9 mouse cellular contexts compared by ENCODE assay signal in the genomic region with DNA sequence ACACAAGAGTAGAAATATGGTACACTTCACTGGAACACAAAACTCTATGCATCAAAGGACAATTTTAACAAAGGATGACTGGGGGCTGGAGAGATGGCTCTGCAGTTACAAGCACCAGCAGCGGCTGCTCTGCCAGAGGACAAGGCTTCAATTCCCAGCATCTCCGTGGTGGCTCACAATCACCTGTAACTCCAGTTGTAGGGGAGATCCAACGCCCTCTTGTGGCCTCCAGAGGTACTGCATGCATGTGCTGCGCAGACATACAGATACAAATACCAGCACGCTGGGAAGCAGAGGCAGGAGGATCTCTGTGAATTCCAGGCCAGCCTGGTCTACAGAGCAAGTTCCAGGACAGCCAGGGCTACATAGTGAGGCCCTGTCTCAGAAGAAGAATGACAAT. TPM values are rescaled to one million over a fixed set of nuclear protein-coding genes. Genes with fewer than 3 reads are reported as not detected.
DNase-seq lines count a peak whose midpoint lies in the region; ATAC-seq and TF ChIP-seq lines count a peak whose summit lies in the region.
"Had no signal": no experiment of that assay in that cellular context is flagged by ENCODE, and none has a peak within 500 bp of the region (broad histone marks: within the 10 kb centered on the region; RNA-seq: fewer than 3 reads in every experiment).

No protein-coding gene starts in this region.

- H3K27me3 ChIP-seq in kidney, embryonic 14.5 days (ENCODE audit: control insufficient read depth, insufficient read depth, low read length) = no peaks in the 10 kb centered on the region

- H3K27ac ChIP-seq in kidney, embryonic 14.5 days (ENCODE audit: low read depth, low read length) = peak overlapping the region; percentile 88; the same call in 1 of the 2 replicates
- no peak overlapping the region for H3K27ac ChIP-seq in ES-E14 (ENCODE audit: insufficient read depth, low read depth, low read length, poor library complexity, severe bottlenecking)

- H3K9ac ChIP-seq in kidney, embryonic 14.5 days (ENCODE audit: low read depth, low read length) = no peak overlapping the region
- no peak overlapping the region for H3K9ac ChIP-seq in ES-E14 (ENCODE audit: insufficient read depth, low read depth, low read length, poor library complexity, severe bottlenecking)

- no peaks in the 10 kb centered on the region; the same call in 1 of the 2 replicates for H3K9me3 ChIP-seq in kidney, embryonic 14.5 days (ENCODE audit: control insufficient read depth, low read length)
- no peaks in the 10 kb centered on the region for H3K9me3 ChIP-seq in ES-E14 (ENCODE audit: control insufficient read depth, insufficient read depth, low read depth, low read length)

- H3K36me3 ChIP-seq in kidney, embryonic 14.5 days (ENCODE audit: control insufficient read depth, insufficient read depth, low read length) = peaks cover 9% of the 10 kb centered on the region
- no peaks in the 10 kb centered on the region; the same call in 1 of the 2 replicates for H3K36me3 ChIP-seq in ES-E14 (ENCODE audit: control insufficient read depth, insufficient read depth, low read length, poor library complexity, severe bottlenecking)

- no peak for ATAC-seq in kidney, embryonic 14.5 days (ENCODE audit: low FRiP score, low TSS enrichment)

- H3K4me2 ChIP-seq in kidney, embryonic 14.5 days (replicated peaks; ENCODE audit: low read depth, low read length) = no peak overlapping the region

- H3K4me1 ChIP-seq in kidney, embryonic 14.5 days (ENCODE audit: control insufficient read depth, insufficient read depth, low read length) = 0 out of 2 replicates have a peak, but pooled peaks cover 4% of the 10 kb centered on the region
- peaks cover 0 to 7% of the 10 kb centered on the region in 2 experiments; a peak in 1 of 4 replicates for H3K4me1 ChIP-seq in ES-E14 (ENCODE audit: control insufficient read depth in 2 of 2, insufficient read depth in 2 of 2, low read length in 2 of 2, poor library complexity in 1 of 2)

- no peak overlapping the region for H3K4me3 ChIP-seq in kidney, embryonic 14.5 days (ENCODE audit: low read length)
- H3K4me3 ChIP-seq in ES-E14 (ENCODE audit: insufficient read depth in 1 of 2, low read depth in 1 of 2, low read length in 2 of 2, poor library complexity in 1 of 2, severe bottlenecking in 1 of 2) = no peak overlapping the region
- H3K4me3 ChIP-seq: myocyte had no signal

- WGBS in kidney, embryonic 14.5 days = 58% methylated on average over 5 of the region's 5 CpGs

- in situ Hi-C loops in ES-E14 (cut with MboI; ENCODE audit: low sequenced_read_pairs in 2 of 2, unreplicated experiment in 2 of 2) = no loop called here

- DNase-seq in kidney, adult 9 months = no peak
- DNase-seq in ES-E14 (ENCODE audit: low read depth, low spot score) = peak; percentile 76
- peak; percentile 79 for DNase-seq in induced T-regulatory cell, adult 2 months (ENCODE audit: low read depth)
- DNase-seq in retina, embryonic 14.5 days (ENCODE audit: low spot score) = peak; percentile 18
- no peak for DNase-seq in embryo, embryonic 10 days (ENCODE audit: low spot score)
- no peak for DNase-seq in urinary bladder, postnatal 25 days (ENCODE audit: low spot score)
- DNase-seq in right cerebral cortex, postnatal 10 days (ENCODE audit: low spot score in 2 of 2) = no peak

TF ChIP-seq in ES-E14, 5 proteins besides CTCF, POLR2A, EP300 and RAD21:
- TF ChIP-seq MAFK (IDR thresholded peaks at IDR 0.05; ENCODE audit: insufficient read depth, low read depth, low read length) (no peak), ZC3H11A (IDR thresholded peaks at IDR 0.05; ENCODE audit: borderline replicate concordance, low read depth, low read length) (peak; percentile 7; the same call in 1 of the 2 replicates)

RNA-seq across cellular contexts. Expression of a gene that starts 6.7 kb away (rescaled TPM):
- 7.3 and 8.7 TPM in 2 replicates for polyA plus RNA-seq in kidney, embryonic 14.5 days (2014; fragmentation: Nextera tagmentation; extraction: Ambion mirVana)
- 2.4 and 3.0 TPM in 2 replicates for total RNA-seq in ES-E14 (2012; rRNA removed)

RNA-seq across cellular contexts. Expression of a gene that starts 9.1 kb away (rescaled TPM):
- 96.1 and 124 TPM in 2 replicates for polyA plus RNA-seq in kidney, embryonic 14.5 days (2014; fragmentation: Nextera tagmentation; extraction: Ambion mirVana)
- total RNA-seq in ES-E14 (2012; rRNA removed) = 44.2 and 48.7 TPM in 2 replicates

RNA-seq across cellular contexts. Expression of a gene that starts 45.9 kb away (rescaled TPM):
- polyA plus RNA-seq in kidney, embryonic 14.5 days (2014; fragmentation: Nextera tagmentation; extraction: Ambion mirVana) = 141 and 281 TPM in 2 replicates
- 202 and 211 TPM in 2 replicates for total RNA-seq in ES-E14 (2012; rRNA removed)

RNA-seq across cellular contexts. Expression of a gene that starts 52.9 kb away (rescaled TPM):
- 19.1 and 24.9 TPM in 2 replicates for polyA plus RNA-seq in kidney, embryonic 14.5 days (2014; fragmentation: Nextera tagmentation; extraction: Ambion mirVana)
- total RNA-seq in ES-E14 (2012; rRNA removed) = 20.1 and 20.2 TPM in 2 replicates

Comparison
In these comparisons a context has a peak if more than half of its experiments do, and no peak if none do; other contexts are left out.
1. DNase-seq: peak in ES-E14 (single experiment), induced T-regulatory cell, adult 2 months (single experiment) and retina, embryonic 14.5 days (single experiment); none in kidney, adult 9 months (single experiment), embryo, embryonic 10 days (single experiment), urinary bladder, postnatal 25 days (single experiment) and right cerebral cortex, postnatal 10 days (0 of 2).